Mouse (Mus musculus) MEL (cell line): ENCODE data around the gene A430005L14Rik. TPM values are rescaled to one million over a fixed set of nuclear protein-coding genes. Genes with fewer than 3 reads are reported as not detected.

Experiments
- DNase-seq: peaks from one replicate; pipeline ENCODE4 v3.0.0; 2011; ENCODE audit warnings: low read depth, low spot score
- H3K27ac ChIP-seq: 2 replicates; pipeline ENCODE4 v1.5.1; 2012; ENCODE audit warnings: low read depth, mild to moderate bottlenecking, control low read depth, low read length, moderate library complexity; ENCODE audit not compliant: control insufficient read depth
- H3K27me3 ChIP-seq, 2 experiments: fragments of 150-350 bp in 1 of 2; sonication (generic) in 1 of 2; 2 replicates each; pipeline ENCODE4 v1.6.1; 2012; ENCODE audit warnings: low read length in 2 of 2, mild to moderate bottlenecking in 2 of 2, improper control_type of control experiment in 1 of 2, moderate library complexity in 1 of 2; ENCODE audit not compliant: insufficient read depth in 2 of 2, control insufficient read depth in 1 of 2
- H3K36me3 ChIP-seq, 2 experiments: 2 replicates each; pipeline ENCODE4 v1.6.1; 2012 to 2014; ENCODE audit warnings: low read length in 2 of 2, improper control_type of control experiment in 1 of 2, inconsistent platforms in 1 of 2, mild to moderate bottlenecking in 1 of 2; ENCODE audit not compliant: insufficient read depth in 2 of 2, control insufficient read depth in 1 of 2
- H3K4me1 ChIP-seq, 2 experiments: fragments of 150-350 bp in 1 of 2; sonication (generic) in 1 of 2; 2 replicates each; pipeline ENCODE4 v1.6.1; 2012; ENCODE audit warnings: low read length in 2 of 2, improper control_type of control experiment in 1 of 2, mild to moderate bottlenecking in 1 of 2; ENCODE audit not compliant: insufficient read depth in 2 of 2, control insufficient read depth in 1 of 2
- H3K4me3 ChIP-seq, 2 experiments: fragments of 150-350 bp in 1 of 2; sonication (generic) in 1 of 2; 2 replicates each; pipeline ENCODE4 v1.5.1; 2012; ENCODE audit warnings: low read depth in 2 of 2, low read length in 2 of 2, mild to moderate bottlenecking in 2 of 2, moderate library complexity in 2 of 2, control low read depth in 1 of 2, improper control_type of control experiment in 1 of 2; ENCODE audit not compliant: control insufficient read depth in 1 of 2, insufficient read depth in 1 of 2
- H3K79me2 ChIP-seq: 2 replicates; pipeline ENCODE4 v1.6.1; 2012; ENCODE audit warnings: mild to moderate bottlenecking, low read length, moderate library complexity; ENCODE audit not compliant: control insufficient read depth, poor library complexity, insufficient read depth
- H3K9ac ChIP-seq: 2 replicates; pipeline ENCODE4 v1.6.1; 2012; ENCODE audit warnings: low read depth, mild to moderate bottlenecking, control low read depth, low read length, moderate library complexity; ENCODE audit not compliant: control insufficient read depth, poor library complexity, severe bottlenecking
- H3K9me3 ChIP-seq: fragments of 150-350 bp; sonication (generic); replicated peaks from 2 replicates; pipeline ENCODE4 v1.6.1; 2012; ENCODE audit warnings: mild to moderate bottlenecking, low read length, improper control_type of control experiment, moderate library complexity; ENCODE audit not compliant: insufficient read depth
- BHLHE40 ChIP-seq: IDR thresholded peaks from 2 replicates; pipeline ENCODE4 v1.6.1; 2012; ENCODE audit warnings: low read depth, mild to moderate bottlenecking, inconsistent platforms, low read length, improper control_type of control experiment, borderline replicate concordance
- CHD1 ChIP-seq: IDR thresholded peaks from 2 replicates; pipeline ENCODE4 v1.6.1; 2012; ENCODE audit warnings: low read depth, mild to moderate bottlenecking, inconsistent platforms, low read length, improper control_type of control experiment
- EP300 ChIP-seq, 2 experiments: IDR thresholded peaks; 2 replicates each; pipeline ENCODE4 v1.6.1; 2011; ENCODE audit warnings: improper control_type of control experiment in 2 of 2, low read length in 2 of 2, low read depth in 1 of 2, mild to moderate bottlenecking in 1 of 2
- GABPA ChIP-seq: IDR thresholded peaks from 2 replicates; pipeline ENCODE4 v1.6.1; 2012; ENCODE audit warnings: low read depth, mild to moderate bottlenecking, inconsistent platforms, low read length, improper control_type of control experiment, moderate library complexity
- JUND ChIP-seq: IDR thresholded peaks from 2 replicates; pipeline ENCODE4 v1.6.1; 2011; ENCODE audit warnings: low read depth, mild to moderate bottlenecking, improper control_type of control experiment, low read length
- MAFK ChIP-seq: IDR thresholded peaks from 2 replicates; pipeline ENCODE4 v1.6.1; 2011; ENCODE audit warnings: low read depth, mild to moderate bottlenecking, low read length, improper control_type of control experiment, borderline replicate concordance
- MAX ChIP-seq: IDR thresholded peaks from 2 replicates; pipeline ENCODE4 v1.6.1; 2011; ENCODE audit warnings: low read length, improper control_type of control experiment
- MXI1 ChIP-seq: IDR thresholded peaks from 2 replicates; pipeline ENCODE4 v1.6.1; 2011; ENCODE audit warnings: mild to moderate bottlenecking, low read depth, low read length, improper control_type of control experiment
- NELFE ChIP-seq: IDR thresholded peaks from 2 replicates; pipeline ENCODE4 v1.6.1; 2011; ENCODE audit warnings: low read depth, low read length, improper control_type of control experiment
- RAD21 ChIP-seq: IDR thresholded peaks from 2 replicates; pipeline ENCODE4 v1.6.1; 2011; ENCODE audit warnings: mild to moderate bottlenecking, low read depth, low read length, improper control_type of control experiment
- TAL1 ChIP-seq: IDR thresholded peaks from 2 replicates; pipeline ENCODE4 v1.6.1; 2012; ENCODE audit warnings: mild to moderate bottlenecking, inconsistent platforms, low read length, moderate library complexity, mixed read lengths
- TCF12 ChIP-seq: IDR thresholded peaks from 2 replicates; pipeline ENCODE4 v1.6.1; 2014; ENCODE audit warnings: low read depth, mild to moderate bottlenecking, inconsistent platforms, low read length, improper control_type of control experiment, moderate library complexity
- UBTF ChIP-seq: IDR thresholded peaks from 2 replicates; pipeline ENCODE4 v1.6.1; 2012; ENCODE audit warnings: low read depth, mild to moderate bottlenecking, inconsistent platforms, low read length, improper control_type of control experiment, moderate library complexity, borderline replicate concordance; ENCODE audit not compliant: insufficient read depth
- USF2 ChIP-seq, 2 experiments: IDR thresholded peaks; 2 replicates each; pipeline ENCODE4 v1.6.1; 2011 to 2012; ENCODE audit warnings: improper control_type of control experiment in 2 of 2, low read length in 2 of 2, borderline replicate concordance in 1 of 2, inconsistent platforms in 1 of 2, low read depth in 1 of 2, mild to moderate bottlenecking in 1 of 2; ENCODE audit not compliant: insufficient read depth in 1 of 2
- ZC3H11A ChIP-seq: IDR thresholded peaks from 2 replicates; pipeline ENCODE4 v1.6.1; 2012; ENCODE audit warnings: low read depth, mild to moderate bottlenecking, inconsistent platforms, low read length, improper control_type of control experiment
- ZKSCAN1 ChIP-seq: IDR thresholded peaks from 2 replicates; pipeline ENCODE4 v1.6.1; 2012; ENCODE audit warnings: low read depth, mild to moderate bottlenecking, inconsistent platforms, low read length, improper control_type of control experiment, moderate library complexity
- polyA plus RNA-seq, 2 experiments: library from polyadenylated mRNA; stranded (reverse) in 1 of 2; unstranded in 1 of 2; fragments of >175 nt in 1 of 2; fragments of >200 nt in 1 of 2; gene quantifications; 2 replicates each; pipeline versions ENCODE4 v1.2.1 to v1.2.4; 2012; ENCODE audit warnings: low replicate concordance in 2 of 2, low read depth in 1 of 2; ENCODE audit not compliant: insufficient read length in 2 of 2, insufficient read depth in 1 of 2, missing spikeins in 1 of 2
- total RNA-seq: library from RNA; depleted of rRNA; stranded (reverse); fragments of 300-350 nt; gene quantifications from 2 replicates; pipeline ENCODE4 v1.2.3, GENCODE M21; 2012

A430005L14Rik gene
- total and polyA plus RNA-seq, 3 experiments, result 48.0 to 72.8 TPM; not detected in 1

GRCm38 (mm10) chr4:153950372-153950771, 6.7 kb upstream of the A430005L14Rik start:
- H3K4me1 ChIP-seq, result peaks cover 0 to under 1% of the 10 kb centered on the region in 2 experiments; a peak in 1 of 4 replicates
- no peak overlapping the region for H3K4me3 ChIP-seq
- H3K9me3 ChIP-seq, result no peaks in the 10 kb centered on the region
- H3K9ac ChIP-seq, result no peak overlapping the region
- no peak for DNase-seq
- no peaks in the 10 kb centered on the region for H3K36me3 ChIP-seq
- TF ChIP-seq ZC3H11A (no peak), GABPA (no peak), BHLHE40 (no peak), NELFE (no peak), MXI1 (no peak), UBTF (no peak), MAX (no peak), JUND (no peak)
- H3K79me2 ChIP-seq, result no peaks in the 10 kb centered on the region
- no peaks in the 10 kb centered on the region for H3K27me3 ChIP-seq
- H3K27ac ChIP-seq, result no peak overlapping the region

GRCm38 (mm10) chr4:153951150-153951549, 5.9 kb upstream of the A430005L14Rik start:
- Histone ChIP-seq H3K27me3 (no peaks in the 10 kb centered on the region), H3K9ac (no peak overlapping the region), H3K36me3 (peaks cover 0 to 4% of the 10 kb centered on the region in 2 experiments; a peak in 2 of 4 replicates), H3K79me2 (no peaks in the 10 kb centered on the region), H3K9me3 (no peaks in the 10 kb centered on the region), H3K4me3 (no peak overlapping the region), H3K4me1 (peaks cover 3 to 8% of the 10 kb centered on the region in 2 experiments; a peak in 3 of 4 replicates), H3K27ac (no peak overlapping the region)
- no peak for TF ChIP-seq MAFK
- no peak for TF ChIP-seq CHD1
- TF ChIP-seq USF2 (IDR thresholded peaks at IDR 0.05; ENCODE audit: borderline replicate concordance in 1 of 2, insufficient read depth in 1 of 2, low read depth in 1 of 2, low read length in 2 of 2), result no peak
- TF ChIP-seq TCF12, result no peak
- TF ChIP-seq EP300 (IDR thresholded peaks at IDR 0.05; ENCODE audit: low read depth in 1 of 2, low read length in 2 of 2), result no peak
- TF ChIP-seq NELFE, result no peak
- TF ChIP-seq ZKSCAN1, result no peak
- no peak for TF ChIP-seq TAL1
- no peak for TF ChIP-seq RAD21
- no peak for DNase-seq
